Mouse (Mus musculus) frontal cortex, postnatal 10 days (tissue): ENCODE measurements around the gene Pdlim1.

Source experiments
- DNase-seq, 2 experiments: peaks; one replicate each; pipeline ENCODE4 v3.0.0; 2022; ENCODE audit warnings: low spot score in 2 of 2, mixed read lengths in 1 of 2

Pdlim1 gene

DNA sequence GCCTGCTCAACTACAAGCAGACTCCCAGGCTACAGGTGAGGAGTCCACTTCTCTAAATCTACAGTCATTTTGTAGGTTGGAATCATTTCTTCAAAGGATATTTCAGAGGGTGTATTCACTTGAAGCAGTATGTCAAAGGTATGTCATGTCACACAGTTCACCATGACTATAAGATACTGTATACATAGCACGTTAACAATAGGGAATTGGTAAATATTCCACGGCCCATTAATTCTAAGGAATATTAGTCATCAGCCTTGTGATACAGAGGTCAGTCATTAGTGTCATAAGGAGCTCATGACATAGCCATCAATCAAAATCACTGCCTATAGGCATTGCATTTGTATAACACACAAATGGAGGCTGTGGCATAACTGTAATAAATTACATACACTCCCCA is 13.1 kb upstream of the Pdlim1 start:
- no peak for DNase-seq

DNA sequence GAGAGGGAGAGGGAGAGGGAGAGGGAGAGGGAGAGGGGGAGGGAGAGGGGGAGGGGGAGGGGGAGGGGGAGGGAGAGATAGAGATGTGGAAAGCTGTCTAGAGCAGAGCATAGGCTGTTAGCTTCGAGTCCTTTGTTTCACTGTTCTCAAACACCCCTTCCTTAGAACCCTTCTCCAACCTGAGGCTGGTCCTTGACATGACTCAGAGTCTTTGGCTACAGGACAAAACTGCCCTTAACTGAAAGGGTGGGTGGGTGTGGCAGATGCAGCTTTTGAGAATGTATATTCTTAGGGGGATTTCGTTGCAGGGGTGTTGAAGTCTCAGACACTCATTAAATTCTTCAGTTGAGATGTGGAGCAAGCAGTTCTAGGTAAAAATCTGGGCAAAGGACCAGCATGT is 11.8 kb upstream of the Pdlim1 start:
- no peak for DNase-seq

- DNase-seq, result no peak
Measured at GRCm38 (mm10) chr19:40278372-40279023, 6.9 kb upstream of the Pdlim1 start.

DNA sequence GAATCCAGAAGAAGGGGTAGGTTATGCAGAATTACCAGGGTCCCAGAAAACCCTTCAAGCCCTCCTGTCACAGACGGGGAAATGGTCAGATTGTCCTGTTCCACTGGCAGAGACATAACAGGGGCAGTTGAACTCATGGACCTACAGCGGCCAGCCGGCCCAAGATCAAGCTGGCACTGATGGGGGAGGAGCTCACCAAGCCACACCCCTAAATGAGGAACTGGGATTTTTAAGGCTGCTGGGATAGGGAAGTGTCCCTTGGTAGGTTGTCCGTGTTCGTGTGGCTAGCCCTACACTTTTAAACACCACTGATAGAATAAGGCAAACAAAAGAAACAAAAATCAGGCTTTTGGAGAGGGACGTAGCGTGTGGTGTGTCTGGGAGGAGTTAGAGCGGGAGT is 5.9 kb upstream of the Pdlim1 start:
- DNase-seq, result no peak

- no peak for DNase-seq
Measured at GRCm38 (mm10) chr19:40275401-40276188, 4.0 kb upstream of the Pdlim1 start.

- DNase-seq, result no peak
Measured at GRCm38 (mm10) chr19:40272674-40273073, 1.0 kb upstream of the Pdlim1 start.

DNA sequence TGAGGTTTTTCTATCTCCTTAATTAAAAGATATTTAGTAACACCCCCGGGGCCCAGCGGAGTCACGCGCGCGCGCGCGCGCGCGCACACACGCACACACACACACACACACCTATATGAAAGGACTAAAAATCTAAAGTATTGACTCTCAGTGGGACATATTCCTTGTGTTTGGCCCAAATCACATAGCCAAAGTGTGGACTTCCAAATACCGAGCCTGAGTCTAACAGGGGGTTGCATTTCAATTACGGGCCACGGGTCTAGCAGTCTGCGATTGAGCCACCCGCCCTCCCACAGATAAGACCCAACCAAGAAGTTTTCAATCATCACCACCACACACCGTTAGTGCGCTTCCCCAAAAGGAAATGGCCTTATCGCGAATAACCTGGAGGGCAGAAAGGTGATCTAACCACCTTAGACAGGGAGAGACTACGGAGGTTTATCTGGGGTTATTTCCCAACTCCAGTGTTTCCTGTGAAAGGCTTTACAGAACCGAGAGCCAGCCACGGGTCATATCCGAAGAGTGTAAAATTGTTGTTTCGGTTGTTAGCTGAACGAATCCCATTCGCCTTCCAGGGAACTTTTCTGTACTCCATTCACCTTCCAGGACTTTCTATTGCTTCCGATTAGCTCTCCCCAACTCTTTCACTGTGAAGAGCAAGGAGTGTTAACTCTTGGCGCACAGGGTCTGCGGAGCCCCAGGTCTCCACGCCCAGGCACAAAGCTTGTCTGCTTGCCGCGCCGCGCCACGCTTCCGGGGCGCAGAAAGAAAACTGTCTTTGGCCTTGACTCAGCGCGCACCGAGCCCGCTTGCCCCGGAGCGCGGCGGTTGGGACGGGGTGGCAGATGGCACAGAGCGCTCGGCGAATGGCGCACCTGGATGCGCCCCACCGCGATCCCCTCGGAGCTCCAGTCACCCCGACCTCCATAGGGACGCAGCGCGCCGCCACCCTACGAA is 1.0 kb downstream of the Pdlim1 start:
- DNase-seq, result no peak

- no peak for DNase-seq
Measured at GRCm38 (mm10) chr19:40269526-40269925, 2.1 kb downstream of the Pdlim1 start.

GRCm38 (mm10) chr19:40268493-40268892 is 3.1 kb downstream of the Pdlim1 start:
- no peak for DNase-seq

- no peak for DNase-seq
Measured at GRCm38 (mm10) chr19:40267380-40267779, 4.3 kb downstream of the Pdlim1 start.

- no peak for DNase-seq
Measured at GRCm38 (mm10) chr19:40259485-40259884, 12.2 kb downstream of the Pdlim1 start.

GRCm38 (mm10) chr19:40257396-40257795 is 14.2 kb downstream of the Pdlim1 start:
- DNase-seq, result no peak

- DNase-seq, result no peak
Measured at GRCm38 (mm10) chr19:40256376-40257050, 15.1 kb downstream of the Pdlim1 start.

DNA sequence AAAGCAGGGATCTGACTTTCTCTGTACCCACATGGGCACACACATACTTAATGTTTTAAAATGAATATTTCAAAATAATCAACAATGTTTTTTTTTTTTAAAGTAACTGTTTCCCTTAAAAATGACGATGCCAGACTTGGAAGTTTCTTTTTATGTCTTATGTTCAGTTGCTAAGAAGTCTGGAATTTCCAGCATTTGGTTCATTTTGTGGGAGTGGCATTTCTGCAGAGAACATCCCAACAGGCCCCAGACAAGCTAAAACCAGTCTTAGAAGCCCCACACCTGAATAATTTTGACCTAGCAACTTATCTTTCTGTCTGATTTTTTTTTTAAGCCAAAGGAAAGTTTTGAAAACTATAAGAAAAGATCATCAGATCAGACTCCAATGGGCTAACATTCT is 16.1 kb downstream of the Pdlim1 start:
- DNase-seq, result no peak

DNA sequence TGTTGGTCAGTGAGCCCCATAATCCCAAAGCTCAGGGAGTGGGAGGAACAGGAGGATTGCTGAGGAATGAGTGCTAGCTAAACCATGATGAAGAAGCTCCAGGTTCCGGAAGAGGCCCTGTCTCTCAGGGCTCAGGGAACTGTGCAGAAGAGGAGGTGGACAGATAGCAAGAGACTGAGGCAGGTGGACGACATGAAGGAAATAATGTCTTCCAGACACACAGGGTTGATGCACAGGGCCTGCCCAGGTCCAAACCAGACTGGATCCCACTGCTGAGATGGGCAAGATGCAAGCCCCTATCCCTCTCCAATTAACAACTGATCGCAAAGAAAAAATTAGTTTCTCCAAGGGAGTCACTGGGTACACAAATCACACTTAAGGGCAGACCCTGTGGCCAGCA is 16.9 kb downstream of the Pdlim1 start:
- DNase-seq, result no peak

- DNase-seq, result no peak
Measured at GRCm38 (mm10) chr19:40253768-40254167, 17.9 kb downstream of the Pdlim1 start.

GRCm38 (mm10) chr19:40251115-40251514 is 20.5 kb downstream of the Pdlim1 start:
- DNase-seq, result no peak

DNA sequence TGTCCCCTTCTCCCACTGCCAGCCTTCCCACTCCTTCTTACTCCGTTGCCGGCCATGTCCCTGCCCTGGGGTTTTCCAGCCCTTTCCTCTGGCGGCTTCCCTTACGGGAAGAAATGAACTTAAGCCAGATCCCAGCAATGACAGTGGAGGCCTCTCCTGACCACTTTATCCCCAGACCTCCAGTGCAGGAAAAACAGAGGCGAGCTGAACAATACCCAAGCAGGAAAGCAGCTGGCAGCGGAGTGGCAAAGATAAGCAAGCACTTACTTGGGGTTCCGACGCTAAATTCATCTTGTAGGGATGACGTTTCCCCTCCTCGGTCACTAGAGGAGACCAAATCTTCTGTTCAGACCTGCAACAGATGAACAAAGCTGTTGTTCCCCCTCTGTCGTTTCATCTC is 22.3 kb downstream of the Pdlim1 start:
- no peak for DNase-seq

- DNase-seq, result no peak
Measured at GRCm38 (mm10) chr19:40248476-40248875, 23.2 kb downstream of the Pdlim1 start.

DNA sequence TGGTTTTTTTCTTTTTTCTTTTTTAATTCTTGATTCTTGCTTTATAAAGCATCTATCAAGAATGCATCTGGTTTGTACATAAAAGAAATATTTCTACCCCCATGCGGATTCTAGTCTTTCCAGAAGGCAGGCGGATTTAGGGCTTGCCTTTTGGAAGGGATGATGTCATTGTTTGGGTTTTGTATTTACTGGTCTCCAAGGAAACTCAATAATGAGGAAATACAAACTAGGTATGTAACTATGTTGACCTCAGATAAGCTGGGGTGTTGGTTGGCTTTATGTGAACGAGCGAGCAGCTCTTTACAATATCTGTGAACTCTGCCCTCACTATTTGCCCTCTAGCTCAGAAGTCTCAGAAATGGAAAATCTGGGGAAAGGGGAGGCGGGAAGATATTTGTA is 24.4 kb downstream of the Pdlim1 start:
- no peak for DNase-seq

DNA sequence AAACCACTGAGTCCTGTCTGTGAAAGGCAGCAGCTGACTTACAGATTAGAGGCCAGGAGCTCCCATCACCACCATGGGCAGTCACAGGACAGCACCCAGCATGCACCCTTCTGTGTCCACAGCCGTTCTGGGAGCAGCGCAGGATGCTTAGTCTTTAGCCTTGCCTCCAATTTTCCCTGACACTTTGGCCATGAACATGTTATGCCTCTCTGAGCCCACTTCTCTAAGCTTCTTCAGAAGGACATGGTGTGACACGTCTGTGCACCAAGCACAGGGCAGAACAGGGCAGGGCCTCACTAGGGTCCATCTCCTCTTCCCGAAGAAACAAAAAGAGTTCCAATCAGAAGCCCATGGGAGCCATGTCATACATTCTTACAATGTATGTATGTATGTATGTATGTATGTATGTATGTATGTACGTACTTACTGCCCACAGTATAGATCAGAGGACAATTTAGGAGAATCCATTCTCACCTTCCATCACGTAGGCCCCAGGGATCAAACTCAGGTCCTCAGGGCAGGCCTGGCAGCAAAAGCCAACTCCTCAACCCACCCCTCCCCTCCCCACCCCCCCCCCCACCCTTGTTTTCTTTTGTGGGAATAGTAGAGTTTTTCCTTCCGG is 24.9 kb downstream of the Pdlim1 start:
- no peak for DNase-seq
